Comparison of ENCODE assay signal across 10 mouse cellular contexts in the genomic region with DNA sequence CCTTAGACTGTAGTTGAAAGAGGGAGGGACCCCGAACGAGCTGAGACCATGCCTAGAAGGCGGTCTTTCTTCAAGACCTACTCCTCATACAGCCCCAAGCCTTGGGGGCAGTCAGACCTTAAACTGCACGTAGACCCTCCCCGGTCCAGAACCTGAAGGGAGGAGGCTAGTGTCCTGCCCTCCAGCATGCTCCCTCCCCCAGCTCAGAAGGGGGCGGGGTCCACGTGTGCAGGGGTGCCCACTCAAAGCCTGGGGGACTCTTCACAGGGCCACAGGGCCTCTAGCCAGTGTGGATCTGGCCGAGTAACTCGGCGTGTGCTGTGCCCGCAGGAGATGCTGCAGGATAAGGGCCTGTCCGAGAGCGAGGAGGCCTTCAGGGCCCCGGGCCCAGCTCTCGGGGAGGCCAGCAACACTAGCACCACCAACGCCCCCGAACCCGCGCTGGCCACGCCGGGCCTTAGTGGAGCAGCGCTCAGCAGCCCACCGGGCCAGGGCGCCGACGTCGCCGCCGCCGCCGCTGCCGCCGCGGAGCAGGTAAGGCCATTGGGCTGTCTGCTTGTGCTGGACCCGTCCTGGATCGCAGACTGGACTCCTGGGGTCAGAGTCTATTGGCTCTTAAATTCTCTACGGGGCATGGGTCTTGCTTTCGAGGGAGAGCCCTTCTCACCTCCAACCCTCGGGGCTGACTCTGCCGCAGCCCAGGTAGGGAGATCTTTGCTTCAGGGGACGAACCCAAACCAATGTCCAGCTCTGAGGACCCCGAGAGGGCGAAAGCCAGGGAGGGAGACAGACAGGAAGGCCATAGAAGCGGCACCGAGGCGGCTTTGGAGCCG. TPM values are rescaled to one million over a fixed set of nuclear protein-coding genes. Genes with fewer than 3 reads are reported as not detected.
DNase-seq lines count a peak whose midpoint lies in the region; ATAC-seq lines count a peak whose summit lies in the region.
"Had no signal": no experiment of that assay in that cellular context is flagged by ENCODE, and none has a peak within 500 bp of the region (broad histone marks: within the 10 kb centered on the region; RNA-seq: fewer than 3 reads in every experiment).

No protein-coding gene starts in this region.

- no peak overlapping the region for H3K9ac ChIP-seq in heart, embryonic 14.5 days (ENCODE audit: low read length)
- H3K9ac ChIP-seq in midbrain, embryonic 16.5 days (ENCODE audit: low read depth, low read length): no peak overlapping the region
- H3K9ac ChIP-seq in kidney, embryonic 15.5 days: no peak overlapping the region
- no peak overlapping the region for H3K9ac ChIP-seq in neural tube, embryonic 11.5 days (ENCODE audit: low read length)

- no peak overlapping the region for H3K4me2 ChIP-seq in heart, embryonic 14.5 days (ENCODE audit: low read length)
- no peak overlapping the region for H3K4me2 ChIP-seq in midbrain, embryonic 16.5 days (ENCODE audit: low read length)
- H3K4me2 ChIP-seq in kidney, embryonic 15.5 days: peak overlapping the region; percentile 38; the same call in 1 of the 2 replicates
- no peak overlapping the region for H3K4me2 ChIP-seq in neural tube, embryonic 11.5 days (ENCODE audit: low read depth)

- H3K4me3 ChIP-seq in heart, embryonic 14.5 days (ENCODE audit: control insufficient read depth in 1 of 2, insufficient read depth in 1 of 2, low read depth in 1 of 2, low read length in 2 of 2): peak overlapping the region in 1 of 2 experiments; percentile 4; a peak in 1 of 4 replicates
- H3K4me3 ChIP-seq in midbrain, embryonic 10.5 days: peak overlapping the region; percentile 25
- no peak overlapping the region for H3K4me3 ChIP-seq in midbrain, embryonic 16.5 days (ENCODE audit: low read depth, low read length)
- H3K4me3 ChIP-seq in kidney, embryonic 15.5 days (replicated peaks): peak overlapping the region; percentile 12; the same call in 1 of the 2 replicates
- H3K4me3 ChIP-seq in neural tube, embryonic 11.5 days (ENCODE audit: low read depth, low read length): no peak overlapping the region

- peaks cover 9 to 22% of the 10 kb centered on the region in 2 experiments; a peak in 3 of 4 replicates for H3K4me1 ChIP-seq in heart, embryonic 14.5 days (ENCODE audit: control insufficient read depth in 2 of 2, insufficient read depth in 2 of 2, low read length in 2 of 2)
- H3K4me1 ChIP-seq in midbrain, embryonic 10.5 days: peaks cover 49% of the 10 kb centered on the region
- peaks cover 3% of the 10 kb centered on the region for H3K4me1 ChIP-seq in midbrain, embryonic 16.5 days (ENCODE audit: control insufficient read depth, insufficient read depth, low read length)
- peaks cover 35% of the 10 kb centered on the region for H3K4me1 ChIP-seq in kidney, embryonic 15.5 days
- H3K4me1 ChIP-seq in neural tube, embryonic 11.5 days (ENCODE audit: control insufficient read depth, insufficient read depth, low read length): peaks cover 3% of the 10 kb centered on the region; the same call in 1 of the 2 replicates

- peaks cover 92% of the 10 kb centered on the region for H3K27me3 ChIP-seq in heart, embryonic 14.5 days (ENCODE audit: control insufficient read depth, insufficient read depth, low read length)
- peaks cover 100% of the 10 kb centered on the region for H3K27me3 ChIP-seq in midbrain, embryonic 10.5 days (ENCODE audit: low read depth, poor library complexity, severe bottlenecking)
- peaks cover 64% of the 10 kb centered on the region for H3K27me3 ChIP-seq in midbrain, embryonic 16.5 days (ENCODE audit: control insufficient read depth, insufficient read depth, low read depth, low read length)
- H3K27me3 ChIP-seq in kidney, embryonic 15.5 days: peaks cover 97% of the 10 kb centered on the region
- peaks cover 94% of the 10 kb centered on the region for H3K27me3 ChIP-seq in neural tube, embryonic 11.5 days (ENCODE audit: control insufficient read depth, insufficient read depth, low read length)

- 5% methylated on average over 47 of the region's 47 CpGs for WGBS in heart, embryonic 14.5 days
- under 1% methylated on average over 47 of the region's 47 CpGs for WGBS in midbrain, embryonic 10.5 days
- WGBS in midbrain, embryonic 16.5 days: 1% methylated on average over 47 of the region's 47 CpGs
- 5% methylated on average over 47 of the region's 47 CpGs for WGBS in kidney, embryonic 15.5 days
- 1% methylated on average over 47 of the region's 47 CpGs for WGBS in neural tube, embryonic 11.5 days

- no peaks in the 10 kb centered on the region for H3K9me3 ChIP-seq in heart, embryonic 14.5 days (ENCODE audit: control insufficient read depth, low read length)
- no peaks in the 10 kb centered on the region for H3K9me3 ChIP-seq in midbrain, embryonic 10.5 days (replicated peaks)
- no peaks in the 10 kb centered on the region for H3K9me3 ChIP-seq in midbrain, embryonic 16.5 days (replicated peaks; ENCODE audit: control insufficient read depth, low read length, poor library complexity, severe bottlenecking)
- no peaks in the 10 kb centered on the region for H3K9me3 ChIP-seq in kidney, embryonic 15.5 days (replicated peaks)
- H3K9me3 ChIP-seq in neural tube, embryonic 11.5 days (ENCODE audit: control insufficient read depth, low read length): no peaks in the 10 kb centered on the region

- 0 out of 2 replicates have a peak, but pooled peaks have one; percentile 16 for ATAC-seq in heart, embryonic 14.5 days (ENCODE audit: insufficient number of reproducible peaks, insufficient read depth, low FRiP score, low read depth)
- no peak for ATAC-seq in midbrain, embryonic 16.5 days
- ATAC-seq in kidney, embryonic 15.5 days (replicated peaks; ENCODE audit: low FRiP score): no peak
- no peak for ATAC-seq in neural tube, embryonic 11.5 days (ENCODE audit: insufficient read depth, low FRiP score, low TSS enrichment)

- DNase-seq in heart, adult 9 months (ENCODE audit: low spot score in 2 of 2): no peak
- DNase-seq in midbrain, embryonic 10.5 days (ENCODE audit: low spot score): peak; percentile 51
- DNase-seq in neural tube, embryonic 11.5 days (ENCODE audit: low spot score): peak; percentile 44
- no peak for DNase-seq in right cerebral cortex, postnatal 4 days
- DNase-seq in urinary bladder, postnatal 25 days (ENCODE audit: low spot score): no peak
- DNase-seq: thymus, adult 2 months had no signal

- H3K27ac ChIP-seq in heart, embryonic 14.5 days (replicated peaks in 1 of 2; ENCODE audit: control insufficient read depth in 1 of 2, insufficient read depth in 1 of 2, low read depth in 2 of 2, low read length in 2 of 2): no peak overlapping the region
- H3K27ac ChIP-seq in midbrain, embryonic 10.5 days (replicated peaks): no peak overlapping the region
- H3K27ac ChIP-seq in midbrain, embryonic 16.5 days (ENCODE audit: low read length): no peak overlapping the region
- H3K27ac ChIP-seq in kidney, embryonic 15.5 days: no peak overlapping the region
- H3K27ac ChIP-seq in neural tube, embryonic 11.5 days (ENCODE audit: low read depth, low read length): no peak overlapping the region

- no peaks in the 10 kb centered on the region for H3K36me3 ChIP-seq in heart, embryonic 14.5 days (ENCODE audit: control insufficient read depth, insufficient read depth, low read length)
- H3K36me3 ChIP-seq in midbrain, embryonic 10.5 days: no peaks in the 10 kb centered on the region
- no peaks in the 10 kb centered on the region for H3K36me3 ChIP-seq in midbrain, embryonic 16.5 days (ENCODE audit: control insufficient read depth, insufficient read depth, low read length)
- H3K36me3 ChIP-seq in kidney, embryonic 15.5 days: no peaks in the 10 kb centered on the region
- H3K36me3 ChIP-seq in neural tube, embryonic 11.5 days (ENCODE audit: control insufficient read depth, insufficient read depth, low read length): no peaks in the 10 kb centered on the region; the same call in 1 of the 2 replicates

RNA-seq across cellular contexts. Expression of a gene that starts 3.7 kb away (rescaled TPM):
- 0.11 and 0.23 TPM in 2 replicates for polyA plus RNA-seq in heart, embryonic 14.5 days (2014; fragmentation: Nextera tagmentation; extraction: Ambion mirVana)
- polyA plus RNA-seq in midbrain, embryonic 10.5 days (2016; fragmentation: Nextera tagmentation; extraction: Ambion mirVana): 0.04 and 0.20 TPM in 2 replicates
- 0.17 and 0.43 TPM in 2 replicates for polyA plus RNA-seq in midbrain, embryonic 16.5 days (2015; fragmentation: Nextera tagmentation; extraction: Ambion mirVana)
- 0.36 and 0.56 TPM in 2 replicates for polyA plus RNA-seq in kidney, embryonic 15.5 days (2015; fragmentation: Nextera tagmentation; extraction: Ambion mirVana)
- 0.20 and 0.24 TPM in 2 replicates for polyA plus RNA-seq in neural tube, embryonic 11.5 days (2014; fragmentation: Nextera tagmentation; extraction: Ambion mirVana)
- polyA plus RNA-seq: intestine, embryonic 14.5 days had no signal

RNA-seq across cellular contexts. Expression of a gene that starts 39.8 kb away (rescaled TPM):
- polyA plus RNA-seq in heart, embryonic 14.5 days (2014; fragmentation: Nextera tagmentation; extraction: Ambion mirVana): not detected in 2 replicates
- not detected in 2 replicates for polyA plus RNA-seq in midbrain, embryonic 10.5 days (2016; fragmentation: Nextera tagmentation; extraction: Ambion mirVana)
- polyA plus RNA-seq in midbrain, embryonic 16.5 days (2015; fragmentation: Nextera tagmentation; extraction: Ambion mirVana): not detected in 2 replicates
- polyA plus RNA-seq in kidney, embryonic 15.5 days (2015; fragmentation: Nextera tagmentation; extraction: Ambion mirVana): not detected in 2 replicates
- polyA plus RNA-seq in neural tube, embryonic 11.5 days (2014; fragmentation: Nextera tagmentation; extraction: Ambion mirVana): not detected in 2 replicates
- polyA plus RNA-seq: intestine, embryonic 14.5 days; thymus, adult 2 months had no signal

RNA-seq across cellular contexts. Expression of a gene that starts 57.6 kb away (rescaled TPM):
- polyA plus RNA-seq in heart, embryonic 14.5 days (2014; fragmentation: Nextera tagmentation; extraction: Ambion mirVana): 2.2 and 4.0 TPM in 2 replicates
- 0.27 and 0.43 TPM in 2 replicates for polyA plus RNA-seq in midbrain, embryonic 10.5 days (2016; fragmentation: Nextera tagmentation; extraction: Ambion mirVana)
- polyA plus RNA-seq in midbrain, embryonic 16.5 days (2015; fragmentation: Nextera tagmentation; extraction: Ambion mirVana): 0.39 and 0.57 TPM in 2 replicates
- 11.2 and 11.4 TPM in 2 replicates for polyA plus RNA-seq in kidney, embryonic 15.5 days (2015; fragmentation: Nextera tagmentation; extraction: Ambion mirVana)
- 4.0 and 4.7 TPM in 2 replicates for polyA plus RNA-seq in neural tube, embryonic 11.5 days (2014; fragmentation: Nextera tagmentation; extraction: Ambion mirVana)

Comparison
In these comparisons a context has a peak if more than half of its experiments do, and no peak if none do; other contexts are left out.
1. H3K4me3 ChIP-seq: peak in midbrain, embryonic 10.5 days (single experiment) and kidney, embryonic 15.5 days (single experiment); none in midbrain, embryonic 16.5 days (single experiment) and neural tube, embryonic 11.5 days (single experiment).
2. DNase-seq: peak in midbrain, embryonic 10.5 days (single experiment) and neural tube, embryonic 11.5 days (single experiment); none in heart, adult 9 months (0 of 2), right cerebral cortex, postnatal 4 days (single experiment) and urinary bladder, postnatal 25 days (single experiment).